18 mouse cellular contexts compared by ENCODE assay signal in the genomic region with DNA sequence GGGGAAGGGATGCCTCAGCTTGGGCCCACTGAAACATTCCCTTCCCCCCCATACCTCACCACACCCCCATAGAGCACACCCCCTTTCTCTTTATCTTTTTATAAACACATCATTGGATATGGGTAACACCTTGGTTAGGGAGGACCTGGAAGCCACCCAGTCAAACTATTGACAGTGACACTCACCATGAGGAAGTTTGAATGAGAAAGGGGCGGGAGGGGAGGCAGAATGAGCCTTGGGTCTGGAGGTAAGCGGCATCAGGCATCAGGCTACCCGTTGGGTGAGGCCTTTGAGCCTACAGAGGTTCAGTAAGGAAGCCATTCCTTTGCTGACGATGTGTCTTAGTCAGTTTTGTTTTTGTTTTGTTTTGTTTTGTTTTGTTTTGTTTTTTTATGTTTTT. TPM values are rescaled to one million over a fixed set of nuclear protein-coding genes. Genes with fewer than 3 reads are reported as not detected.
DNase-seq lines count a peak whose midpoint lies in the region; ATAC-seq and TF ChIP-seq lines count a peak whose summit lies in the region.
"Had no signal": no experiment of that assay in that cellular context is flagged by ENCODE, and none has a peak within 500 bp of the region (broad histone marks: within the 10 kb centered on the region; RNA-seq: fewer than 3 reads in every experiment).

No protein-coding gene starts in this region.

- TF ChIP-seq POLR2A in testis, adult 2 months (IDR thresholded peaks at IDR 0.05; ENCODE audit: control insufficient read depth, low read depth, low read length), result no peak

- H3K4me2 ChIP-seq in kidney, embryonic 15.5 days, result no peak overlapping the region
- H3K4me2 ChIP-seq: embryonic facial prominence, embryonic 15.5 days; heart, embryonic 12.5 days; hindbrain, embryonic 14.5 days had no signal

- H3K4me3 ChIP-seq in kidney, embryonic 15.5 days (replicated peaks), result no peak overlapping the region
- H3K4me3 ChIP-seq in testis, adult 2 months (ENCODE audit: control insufficient read depth, low read depth, low read length), result peak overlapping the region; percentile 86
- H3K4me3 ChIP-seq: embryonic facial prominence, embryonic 15.5 days; erythroblast, embryonic 14.5 days; heart, embryonic 12.5 days; hindbrain, embryonic 10.5 days had no signal

- no peak overlapping the region for H3K9ac ChIP-seq in kidney, embryonic 15.5 days
- H3K9ac ChIP-seq: embryonic facial prominence, embryonic 15.5 days; heart, embryonic 12.5 days; hindbrain, embryonic 14.5 days had no signal

- H3K27me3 ChIP-seq in kidney, embryonic 15.5 days, result no peaks in the 10 kb centered on the region
- no peaks in the 10 kb centered on the region for H3K27me3 ChIP-seq in testis, adult 2 months (ENCODE audit: control insufficient read depth, insufficient read depth, low read length)
- H3K27me3 ChIP-seq: embryonic facial prominence, embryonic 15.5 days; heart, embryonic 12.5 days had no signal

- no peak for ATAC-seq in kidney, embryonic 15.5 days (replicated peaks; ENCODE audit: low FRiP score)
- ATAC-seq: forebrain, embryonic 16.5 days had no signal

- DNase-seq in kidney, postnatal 10 days, result no peak
- DNase-seq in testis, postnatal 14 days (ENCODE audit: low spot score), result no peak
- peak; percentile 68 for DNase-seq in ZHBTc4 (ENCODE audit: low read depth, low spot score)
- no peak for DNase-seq in layer of hippocampus, adult 18-20 months (ENCODE audit: low spot score in 2 of 2)
- DNase-seq in cerebellum, adult 9-10 months, result no peak
- DNase-seq: adrenal gland, adult 2 months; adrenal gland, postnatal 25 days; cerebellum, adult 18-20 months; cerebellum, postnatal 10 days; gastrocnemius, postnatal 25 days had no signal

- no peak for TF ChIP-seq CTCF in testis, adult 2 months (IDR thresholded peaks at IDR 0.05; ENCODE audit: control insufficient read depth, insufficient read depth, insufficient replicate concordance, low read depth, low read length)

- H3K9me3 ChIP-seq in kidney, embryonic 15.5 days (replicated peaks), result no peaks in the 10 kb centered on the region
- H3K9me3 ChIP-seq: embryonic facial prominence, embryonic 15.5 days had no signal

- peaks cover 36% of the 10 kb centered on the region for H3K4me1 ChIP-seq in kidney, embryonic 15.5 days
- peaks cover 3% of the 10 kb centered on the region for H3K4me1 ChIP-seq in testis, adult 2 months (ENCODE audit: control insufficient read depth, insufficient read depth, low read length)

- H3K27ac ChIP-seq in kidney, embryonic 15.5 days, result peak overlapping the region; percentile 83
- H3K27ac ChIP-seq in testis, adult 2 months (ENCODE audit: control insufficient read depth, insufficient read depth, low read depth, low read length), result no peak overlapping the region
- H3K27ac ChIP-seq: hindbrain, embryonic 14.5 days had no signal

- 80% methylated on average over 4 of the region's 4 CpGs for WGBS in kidney, embryonic 15.5 days

- no peaks in the 10 kb centered on the region for H3K36me3 ChIP-seq in kidney, embryonic 15.5 days
- no peaks in the 10 kb centered on the region for H3K36me3 ChIP-seq in testis, adult 2 months (ENCODE audit: control insufficient read depth, insufficient read depth, low read length)
- H3K36me3 ChIP-seq: embryonic facial prominence, embryonic 15.5 days; heart, embryonic 12.5 days; hindbrain, embryonic 10.5 days had no signal

RNA-seq across cellular contexts. Expression of gene Col18a1, which starts 30.3 kb away (rescaled TPM):
- 195 and 206 TPM in 2 replicates for polyA plus RNA-seq in kidney, embryonic 15.5 days (2015; fragmentation: Nextera tagmentation; extraction: Ambion mirVana)
- 10.5 and 10.8 TPM in 2 replicates for polyA plus RNA-seq in testis, adult 2 months (2012; rRNA removed)
- total RNA-seq in layer of hippocampus, adult 18-20 months (2021), result 1 to 10 TPM; 3.3 to 3.5 TPM

Comparison
In these comparisons a context has a peak if more than half of its experiments do, and no peak if none do; other contexts are left out.
1. RNA of gene Col18a1, which starts 30.3 kb away (polyA plus RNA-seq): 195 to 206 TPM in kidney, embryonic 15.5 days; 10.5 to 10.8 TPM in testis, adult 2 months; every median in the first group is over 10 times any median in the second.